Mouse (Mus musculus): ENCODE data around the gene Armh4.

DNA sequence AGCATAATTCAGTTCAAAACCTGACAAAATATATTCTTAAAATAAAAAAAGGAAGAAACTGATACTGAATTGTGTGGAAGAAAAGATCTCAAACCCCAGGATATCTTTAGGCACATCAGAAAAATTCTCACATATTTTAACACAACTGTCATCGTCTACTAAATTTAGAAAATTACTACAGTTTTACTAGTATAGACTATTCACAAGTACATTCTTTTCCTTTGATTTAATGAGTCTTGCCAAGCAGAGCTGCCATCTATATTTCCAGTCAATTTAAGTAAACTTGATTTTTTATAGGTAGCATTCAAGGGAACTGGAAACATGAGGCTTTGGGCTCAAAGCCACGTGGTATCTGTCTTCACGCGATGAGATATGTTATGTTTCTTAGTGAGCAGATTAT lies 16.6 kb downstream of the Armh4 start:
- TF ChIP-seq POLR2A (IDR thresholded peaks at IDR 0.05; ENCODE audit: borderline replicate concordance, extremely low read depth, insufficient read depth, insufficient read length, poor library complexity, severe bottlenecking) (no peak), CTCF (IDR thresholded peaks at IDR 0.05; ENCODE audit: borderline replicate concordance, extremely low read depth, insufficient read depth, insufficient read length) (no peak)
